Mouse (Mus musculus): ENCODE measurements around the gene Pdzd2. TPM values are rescaled to one million over a fixed set of nuclear protein-coding genes. Genes with fewer than 3 reads are reported as not detected.

The Pdzd2 gene
- polyA plus RNA-seq, 1 experiment from 2014 or later = 18.7 TPM

GRCm38 (mm10) chr15:12697741-12698140 is 42.0 kb downstream of the Pdzd2 start:
- 75% methylated on average over 7 of the region's 7 CpGs for WGBS
- no peak for ATAC-seq (replicated peaks; ENCODE audit: insufficient number of reproducible peaks, insufficient read depth, low FRiP score, low read depth)
- H3K27ac ChIP-seq = no peak overlapping the region
- no peaks in the 10 kb centered on the region; the same call in 1 of the 2 replicates for H3K36me3 ChIP-seq
- no peak overlapping the region for H3K4me3 ChIP-seq
- H3K4me2 ChIP-seq = no peak overlapping the region
- no peaks in the 10 kb centered on the region for H3K9me3 ChIP-seq (replicated peaks)
- H3K27me3 ChIP-seq = no peaks in the 10 kb centered on the region
- H3K4me1 ChIP-seq (replicated peaks) = 0 out of 2 replicates have a peak, but pooled peaks cover 5% of the 10 kb centered on the region
- no peak overlapping the region for H3K9ac ChIP-seq

- H3K4me2 ChIP-seq = no peak overlapping the region
- H3K27ac ChIP-seq = no peak overlapping the region
- no peak for ATAC-seq (replicated peaks; ENCODE audit: insufficient number of reproducible peaks, insufficient read depth, low FRiP score, low read depth)
- no peaks in the 10 kb centered on the region for H3K9me3 ChIP-seq (replicated peaks)
- no peak overlapping the region for H3K9ac ChIP-seq
- 0 out of 2 replicates have a peak, but pooled peaks cover 5% of the 10 kb centered on the region for H3K4me1 ChIP-seq (replicated peaks)
- H3K4me3 ChIP-seq = no peak overlapping the region
- no peaks in the 10 kb centered on the region; the same call in 1 of the 2 replicates for H3K36me3 ChIP-seq
- H3K27me3 ChIP-seq = no peaks in the 10 kb centered on the region
- 75% methylated on average over 8 of the region's 8 CpGs for WGBS
Observed at GRCm38 (mm10) chr15:12696889-12697288, 42.8 kb downstream of the Pdzd2 start.

DNA sequence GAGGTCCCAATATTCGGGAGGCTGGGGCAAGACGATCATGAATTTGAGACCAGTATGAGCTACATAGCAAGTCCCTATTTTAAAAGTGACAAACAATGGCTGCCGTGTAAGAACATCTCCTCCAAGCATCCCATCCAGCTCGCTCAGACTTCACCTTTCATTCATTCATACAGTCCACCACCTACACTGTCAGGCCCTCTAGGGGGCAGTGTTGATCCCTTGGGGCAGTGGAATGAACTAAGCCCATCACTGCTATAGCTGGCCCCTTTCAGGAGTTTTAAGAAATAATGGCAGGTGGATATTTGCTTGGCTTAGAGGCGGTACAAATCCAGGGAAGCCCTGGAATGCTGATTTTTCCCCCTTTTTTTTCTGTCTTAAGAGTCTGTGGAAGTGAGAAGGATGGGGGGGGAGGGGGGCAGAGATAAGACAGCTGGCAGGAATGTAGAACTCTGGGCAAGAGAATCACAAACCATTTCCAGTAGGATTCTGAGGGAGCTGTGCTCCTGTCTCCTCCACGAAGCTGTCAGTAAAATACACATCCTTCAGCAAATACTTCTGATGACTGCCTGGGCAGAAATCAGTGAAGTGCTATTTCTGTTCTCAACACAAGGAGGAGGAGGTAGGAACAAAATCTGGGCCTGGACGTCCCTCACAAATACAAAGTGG is 49.9 kb downstream of the Pdzd2 start:
- Histone ChIP-seq H3K4me2 (no peak overlapping the region), H3K4me3 (no peak overlapping the region), H3K9ac (no peak overlapping the region), H3K36me3 (no peaks in the 10 kb centered on the region), H3K27me3 (no peaks in the 10 kb centered on the region), H3K4me1 (replicated peaks) (no peaks in the 10 kb centered on the region), H3K27ac (no peak overlapping the region), H3K9me3 (replicated peaks) (no peaks in the 10 kb centered on the region)
- no peak for ATAC-seq (replicated peaks; ENCODE audit: insufficient number of reproducible peaks, insufficient read depth, low FRiP score, low read depth)
- WGBS = 70% methylated on average over 7 of the region's 7 CpGs

- H3K9ac ChIP-seq = no peak overlapping the region
- WGBS = 53% methylated on average over 9 of the region's 9 CpGs
- no peak overlapping the region for H3K4me2 ChIP-seq
- no peak for ATAC-seq (replicated peaks; ENCODE audit: insufficient number of reproducible peaks, insufficient read depth, low FRiP score, low read depth)
- H3K27ac ChIP-seq = no peak overlapping the region
- H3K9me3 ChIP-seq (replicated peaks) = no peaks in the 10 kb centered on the region
- H3K27me3 ChIP-seq = no peaks in the 10 kb centered on the region
- no peak overlapping the region for H3K4me3 ChIP-seq
- H3K4me1 ChIP-seq (replicated peaks) = peaks cover 27% of the 10 kb centered on the region
- H3K36me3 ChIP-seq = no peaks in the 10 kb centered on the region
Observed at GRCm38 (mm10) chr15:12682549-12682948, 57.2 kb downstream of the Pdzd2 start.

GRCm38 (mm10) chr15:12681891-12682290 is 57.8 kb downstream of the Pdzd2 start:
- H3K27me3 ChIP-seq = no peaks in the 10 kb centered on the region
- no peak overlapping the region for H3K9ac ChIP-seq
- no peak overlapping the region for H3K27ac ChIP-seq
- 87% methylated on average over 2 of the region's 2 CpGs for WGBS
- H3K9me3 ChIP-seq (replicated peaks) = no peaks in the 10 kb centered on the region
- H3K4me3 ChIP-seq = no peak overlapping the region
- ATAC-seq (replicated peaks; ENCODE audit: insufficient number of reproducible peaks, insufficient read depth, low FRiP score, low read depth) = no peak
- no peaks in the 10 kb centered on the region for H3K36me3 ChIP-seq
- H3K4me2 ChIP-seq = no peak overlapping the region
- H3K4me1 ChIP-seq (replicated peaks) = peaks cover 28% of the 10 kb centered on the region

DNA sequence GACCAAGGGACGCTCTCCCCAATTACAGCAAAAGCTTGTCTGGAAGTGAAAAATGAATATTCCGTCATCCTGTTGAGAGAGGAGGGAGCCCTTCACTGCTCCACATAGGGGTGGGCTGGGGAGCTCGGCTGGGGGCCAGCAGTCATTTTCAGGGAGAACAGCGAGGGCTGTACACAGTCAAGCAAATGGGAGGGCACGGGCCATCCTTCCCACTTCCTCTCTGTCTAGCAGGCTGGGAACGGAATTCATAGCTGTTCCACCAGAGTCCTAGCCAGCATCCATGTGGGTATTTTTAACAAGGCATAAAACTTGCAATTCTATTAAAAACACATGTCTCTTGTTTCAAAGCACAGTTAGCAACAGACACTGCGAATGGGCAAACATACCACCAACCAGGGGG is 59.0 kb downstream of the Pdzd2 start:
- no peaks in the 10 kb centered on the region for H3K9me3 ChIP-seq (replicated peaks)
- no peaks in the 10 kb centered on the region for H3K36me3 ChIP-seq
- no peaks in the 10 kb centered on the region for H3K27me3 ChIP-seq
- no peak overlapping the region for H3K4me3 ChIP-seq
- H3K4me1 ChIP-seq (replicated peaks) = peaks cover 31% of the 10 kb centered on the region
- ATAC-seq (replicated peaks; ENCODE audit: insufficient number of reproducible peaks, insufficient read depth, low FRiP score, low read depth) = no peak
- H3K4me2 ChIP-seq = peak overlapping the region; percentile 7; the same call in 1 of the 2 replicates
- 0 out of 2 replicates have a peak overlapping the region, but pooled peaks have one; percentile 20 for H3K27ac ChIP-seq
- H3K9ac ChIP-seq = no peak overlapping the region
- 55% methylated on average over 7 of the region's 7 CpGs for WGBS

DNA sequence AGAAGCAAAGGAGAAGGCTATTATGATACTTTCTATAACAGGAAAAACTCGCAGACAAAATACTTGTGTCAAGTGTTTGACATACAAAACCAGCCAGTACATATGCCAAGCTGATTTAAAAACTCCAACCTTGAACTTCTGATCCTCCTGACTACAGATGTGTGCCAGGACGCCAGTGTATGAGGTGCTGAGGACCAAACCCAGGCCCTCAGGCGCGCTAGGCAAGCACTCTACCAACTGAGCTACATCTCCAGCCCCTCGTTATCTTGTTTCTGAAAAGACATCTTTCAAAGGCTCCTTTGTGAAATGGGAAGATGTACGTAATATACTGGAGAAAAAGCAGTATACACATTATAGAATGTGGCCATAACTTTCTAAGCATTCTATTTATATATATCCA is 59.7 kb downstream of the Pdzd2 start:
- WGBS = 73% methylated on average over 6 of the region's 6 CpGs

GRCm38 (mm10) chr15:12678540-12679112 is 61.1 kb downstream of the Pdzd2 start:
- no peak for ATAC-seq (replicated peaks; ENCODE audit: insufficient number of reproducible peaks, insufficient read depth, low FRiP score, low read depth)
- peaks cover 31% of the 10 kb centered on the region for H3K4me1 ChIP-seq (replicated peaks)
- no peak overlapping the region for H3K9ac ChIP-seq
- 0 out of 2 replicates have a peak overlapping the region, but pooled peaks have one; percentile 10 for H3K27ac ChIP-seq
- H3K4me2 ChIP-seq = no peak overlapping the region
- no peaks in the 10 kb centered on the region for H3K9me3 ChIP-seq (replicated peaks)
- no peaks in the 10 kb centered on the region for H3K27me3 ChIP-seq
- H3K36me3 ChIP-seq = no peaks in the 10 kb centered on the region
- H3K4me3 ChIP-seq = no peak overlapping the region
- WGBS = 20% methylated on average over 2 of the region's 2 CpGs

More for the DNA sequence above, 59.7 kb downstream of the Pdzd2 start:
- H3K4me3 ChIP-seq = no peak overlapping the region
- H3K9ac ChIP-seq = no peak overlapping the region
- ATAC-seq (replicated peaks; ENCODE audit: insufficient number of reproducible peaks, insufficient read depth, low FRiP score, low read depth) = no peak
- H3K27me3 ChIP-seq = no peaks in the 10 kb centered on the region
- no peak overlapping the region for H3K4me2 ChIP-seq
- peaks cover 31% of the 10 kb centered on the region for H3K4me1 ChIP-seq (replicated peaks)
- no peaks in the 10 kb centered on the region for H3K36me3 ChIP-seq
- no peaks in the 10 kb centered on the region for H3K9me3 ChIP-seq (replicated peaks)
- H3K27ac ChIP-seq = no peak overlapping the region

DNA sequence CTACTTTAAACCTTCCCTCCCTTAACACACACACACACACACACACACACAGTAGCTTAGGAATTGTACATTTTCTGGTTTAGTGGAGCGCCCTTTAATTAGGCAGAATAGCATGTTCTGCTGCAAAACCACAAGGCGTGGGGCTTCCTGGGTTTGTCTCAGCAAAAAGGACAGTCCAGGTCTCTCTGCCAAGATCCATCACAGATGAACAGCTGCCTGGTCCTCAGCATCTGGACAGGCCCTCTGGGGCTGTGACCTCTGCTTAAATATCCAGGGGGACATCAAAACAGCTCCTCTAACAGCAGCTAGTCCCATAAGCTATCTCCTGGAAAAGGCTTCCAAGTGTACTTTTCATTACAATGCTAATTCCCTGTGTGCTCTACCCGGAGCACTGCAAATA is 64.4 kb downstream of the Pdzd2 start:
- 83% methylated on average over 3 of the region's 3 CpGs for WGBS
- H3K4me3 ChIP-seq = no peak overlapping the region
- ATAC-seq (replicated peaks; ENCODE audit: insufficient number of reproducible peaks, insufficient read depth, low FRiP score, low read depth) = no peak

DNA sequence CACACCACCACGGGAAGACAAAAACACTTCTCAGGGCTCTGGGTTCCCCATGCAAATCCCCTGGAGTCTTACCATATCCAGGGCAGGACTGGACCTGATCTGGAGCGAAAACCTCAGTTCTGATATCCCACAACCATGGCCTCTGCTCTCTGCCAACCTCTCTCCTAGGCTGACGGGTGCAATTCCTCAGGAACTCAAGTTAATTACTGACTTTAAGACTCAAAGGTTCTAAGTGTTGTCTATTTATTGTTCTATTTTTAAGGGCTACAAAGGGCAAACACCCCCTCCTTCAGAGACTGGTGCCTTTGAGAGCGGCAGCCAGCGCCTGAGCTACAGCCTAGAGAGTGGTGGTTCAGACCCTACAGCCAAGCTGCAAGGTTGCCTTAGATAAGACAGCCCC is 65.7 kb downstream of the Pdzd2 start:
- no peaks in the 10 kb centered on the region for H3K36me3 ChIP-seq
- no peak overlapping the region for H3K27ac ChIP-seq
- no peaks in the 10 kb centered on the region for H3K9me3 ChIP-seq (replicated peaks)
- no peak overlapping the region for H3K9ac ChIP-seq
- H3K4me2 ChIP-seq = no peak overlapping the region
- no peak overlapping the region for H3K4me3 ChIP-seq
- H3K27me3 ChIP-seq = no peaks in the 10 kb centered on the region
- ATAC-seq (replicated peaks; ENCODE audit: insufficient number of reproducible peaks, insufficient read depth, low FRiP score, low read depth) = no peak
- WGBS = 83% methylated on average over 5 of the region's 5 CpGs
- H3K4me1 ChIP-seq (replicated peaks) = peaks cover 14% of the 10 kb centered on the region

More for the DNA sequence above, 64.4 kb downstream of the Pdzd2 start:
- Histone ChIP-seq H3K27me3 (no peaks in the 10 kb centered on the region), H3K36me3 (no peaks in the 10 kb centered on the region), H3K9ac (no peak overlapping the region), H3K4me2 (no peak overlapping the region), H3K4me1 (replicated peaks) (peaks cover 22% of the 10 kb centered on the region), H3K9me3 (replicated peaks) (no peaks in the 10 kb centered on the region), H3K27ac (no peak overlapping the region)

DNA sequence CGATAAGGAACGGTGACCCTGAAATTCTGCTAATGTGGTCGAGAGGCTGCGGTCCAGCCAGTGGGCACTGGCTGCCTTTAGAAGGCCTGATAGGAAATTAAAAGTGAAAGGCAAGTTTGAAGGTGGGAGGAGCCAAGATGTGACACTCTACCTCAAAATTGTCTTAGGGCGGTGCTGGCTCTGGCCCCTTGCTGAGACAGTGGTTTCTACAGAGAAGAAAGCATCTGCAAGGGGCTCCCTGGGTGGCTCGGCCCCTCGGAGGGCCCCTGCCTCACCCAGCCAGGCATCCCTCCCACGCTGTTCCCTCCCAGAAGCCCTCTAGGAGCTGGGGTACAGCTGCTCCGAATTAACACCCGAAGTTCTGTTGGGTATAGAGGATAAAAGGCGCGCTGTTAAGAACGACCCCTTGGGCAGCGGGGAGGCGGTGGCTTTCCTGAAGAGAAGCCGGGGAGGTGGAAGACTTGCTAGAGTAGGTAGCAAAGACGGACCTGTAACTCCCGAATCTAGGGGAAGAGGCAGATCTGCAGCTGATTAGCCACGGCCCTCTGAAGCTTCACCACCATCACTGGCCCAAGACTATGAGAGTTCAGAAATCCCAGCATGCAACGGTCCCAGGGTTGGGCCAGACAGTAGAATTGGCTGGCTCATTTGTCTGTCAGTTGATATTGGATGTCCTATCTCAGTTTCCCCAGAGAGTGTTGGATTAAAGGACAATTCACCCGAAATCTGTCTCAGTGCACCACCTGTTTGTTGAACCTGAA is 71.8 kb downstream of the Pdzd2 start:
- Histone ChIP-seq H3K4me3 (0 out of 2 replicates have a peak overlapping the region, but pooled peaks have one; percentile 0), H3K4me2 (peak overlapping the region; percentile 30)

More for the DNA sequence above, 71.8 kb downstream of the Pdzd2 start:
- Histone ChIP-seq H3K27me3 (no peaks in the 10 kb centered on the region), H3K36me3 (no peaks in the 10 kb centered on the region), H3K4me1 (replicated peaks) (peaks cover 6% of the 10 kb centered on the region; the same call in 1 of the 2 replicates), H3K9ac (no peak overlapping the region), H3K9me3 (replicated peaks) (no peaks in the 10 kb centered on the region), H3K27ac (no peak overlapping the region)
- no peak for ATAC-seq (replicated peaks; ENCODE audit: insufficient number of reproducible peaks, insufficient read depth, low FRiP score, low read depth)
- 40% methylated on average over 21 of the region's 21 CpGs for WGBS

Measured in heart, embryonic 15.5 days (tissue).